Mouse (Mus musculus) embryonic fibroblast, embryonic 13.5 days (primary cell): Measurements from ENCODE around the gene Cfap70.

Experiments used
- CTCF ChIP-seq: IDR thresholded peaks from 2 replicates; pipeline ENCODE4 v1.5.1; 2011; ENCODE audit warnings: mild to moderate bottlenecking, control low read depth, low read length, moderate library complexity, borderline replicate concordance; ENCODE audit not compliant: insufficient read depth
- POLR2A ChIP-seq: IDR thresholded peaks from 2 replicates; pipeline ENCODE4 v1.6.1; 2011; ENCODE audit warnings: low read depth, mild to moderate bottlenecking, control low read depth, low read length, moderate library complexity

- TF ChIP-seq CTCF = no peak
- TF ChIP-seq POLR2A = no peak
These were observed 80.2 kb downstream of the Cfap70 start for GRCm38 (mm10) chr14:20371854-20372253.
